Mouse (Mus musculus) monocyte, adult 2 months (primary cell): ENCODE results near the gene Rom1.
"Not testable (repeated sequence)": the region's sequence is repeated elsewhere in the genome, so short reads cannot be mapped to it uniquely, and the experiment has no call there.

ENCODE experiments used
- DNase-seq, 2 experiments: peaks; one replicate each; pipeline ENCODE4 v3.0.0; 2022; ENCODE audit warnings: low spot score in 2 of 2, low read depth in 1 of 2

The Rom1 gene

DNA sequence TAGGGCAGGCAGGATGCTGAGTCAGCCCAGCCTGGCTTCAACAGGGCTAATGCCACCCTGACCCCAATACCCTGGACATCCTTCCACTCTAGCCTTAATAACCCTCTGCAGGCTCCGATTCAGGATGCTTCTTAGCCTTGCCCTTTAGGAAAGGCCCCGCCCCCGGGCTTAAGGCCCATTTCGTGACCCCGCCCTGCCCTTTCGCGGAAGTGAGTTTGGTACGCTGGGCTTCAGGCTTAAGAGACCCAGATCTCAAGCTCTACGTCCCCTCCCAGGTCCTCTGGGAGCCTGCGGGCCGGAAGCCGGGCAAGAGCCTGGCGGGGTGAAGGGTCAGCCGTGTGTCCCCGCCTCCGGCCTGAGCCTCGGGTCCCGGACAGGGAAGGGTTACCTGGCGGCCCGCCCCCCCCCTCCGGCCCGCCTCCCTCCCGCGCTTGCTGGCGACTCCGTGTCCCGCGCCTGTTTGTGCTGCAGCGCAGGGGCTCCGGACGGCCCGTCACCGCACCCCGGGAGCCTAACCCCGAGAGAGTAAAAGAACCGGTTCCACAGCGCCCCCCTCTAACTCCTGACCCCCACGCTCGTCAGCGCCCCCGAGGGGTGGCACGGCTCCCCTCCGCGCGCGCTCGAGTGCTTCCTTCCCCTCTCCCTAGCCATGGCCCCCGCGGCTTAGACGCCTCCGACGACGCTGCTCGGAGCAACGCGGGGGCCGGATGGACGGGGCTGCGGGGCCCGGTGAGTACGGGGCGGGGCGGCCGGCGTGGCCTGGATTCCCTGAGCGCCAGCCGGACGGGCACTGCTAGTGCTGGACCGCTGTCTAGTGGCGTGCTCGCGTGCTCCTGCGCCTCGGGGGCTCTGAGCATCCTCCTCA, at the start of gene Rom1, which contains the start of gene Eml3:
Rom1 (minus strand) TSS at position 133 of the 865 bp plus-strand sequence.
Eml3 (plus strand) TSS at position 329 of the 865 bp plus-strand sequence.
- DNase-seq, result peak; percentile 70 to 81

GRCm38 (mm10) chr19:8976535-8976934, 47.4 kb upstream of the Rom1 start:
- no peak for DNase-seq

GRCm38 (mm10) chr19:8975491-8975890, 46.3 kb upstream of the Rom1 start:
- DNase-seq, result no peak

DNA sequence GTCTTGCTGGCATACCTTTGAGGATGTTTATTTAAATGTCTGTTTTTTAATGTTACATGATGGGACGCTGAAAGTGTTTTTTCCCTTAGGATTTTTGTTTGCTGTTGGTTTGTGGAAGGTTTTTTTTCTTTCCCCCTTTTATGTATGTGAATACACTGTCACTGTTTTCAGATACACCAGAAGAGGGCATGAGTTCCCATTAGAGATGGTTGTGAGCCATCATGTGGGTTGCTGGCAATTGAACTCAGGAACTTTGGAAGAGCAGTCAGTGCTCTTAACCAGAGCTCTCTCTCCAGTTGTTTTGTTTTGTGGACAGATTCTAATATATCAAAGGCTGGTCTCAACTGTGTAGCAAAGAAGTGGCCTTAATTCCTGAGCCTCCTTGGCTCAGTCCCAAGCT, 45.5 kb upstream of the Rom1 start:
- DNase-seq, result no peak

DNA sequence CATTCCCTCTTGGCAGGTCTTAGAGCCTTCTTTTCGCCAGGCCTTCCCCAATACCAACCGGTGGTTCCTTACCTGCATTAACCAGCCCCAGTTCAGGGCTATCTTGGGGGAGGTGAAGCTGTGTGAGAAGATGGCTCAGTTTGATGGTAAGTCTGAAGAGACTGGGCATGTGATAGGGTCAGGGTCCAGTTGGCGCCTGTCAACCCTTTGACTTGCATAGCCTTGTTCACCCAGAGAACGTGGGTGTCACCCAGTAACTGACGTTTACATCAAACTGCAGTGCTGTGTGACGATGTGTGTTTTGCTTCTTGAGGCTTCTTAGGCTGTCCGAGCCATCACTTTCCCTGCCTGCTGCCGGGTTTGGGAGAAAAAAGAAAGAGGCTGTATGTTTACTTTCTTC, 43.3 kb upstream of the Rom1 start:
- DNase-seq, result not testable (repeated sequence)

DNA sequence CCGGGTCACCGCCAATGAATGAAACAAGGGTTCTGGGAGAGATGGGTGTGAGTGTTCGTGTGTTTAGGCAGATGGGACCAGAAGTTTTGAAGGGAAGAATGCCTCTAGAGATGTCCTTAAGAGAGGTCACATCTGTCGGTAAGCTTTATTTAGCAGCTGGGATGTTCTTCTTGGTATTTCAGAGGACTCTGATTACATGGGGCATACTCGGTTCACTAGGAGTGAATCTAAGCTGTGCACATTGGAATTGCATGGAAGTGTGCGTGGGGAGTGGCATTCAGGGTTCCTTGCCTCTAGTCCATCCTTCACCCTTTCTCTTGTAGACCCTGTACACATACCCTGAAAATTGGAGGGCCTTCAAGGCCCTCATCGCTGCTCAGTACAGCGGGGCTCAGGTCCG, 38.7 kb upstream of the Rom1 start:
- DNase-seq, result no peak

GRCm38 (mm10) chr19:8967373-8967743, 38.2 kb upstream of the Rom1 start:
- no peak for DNase-seq

DNA sequence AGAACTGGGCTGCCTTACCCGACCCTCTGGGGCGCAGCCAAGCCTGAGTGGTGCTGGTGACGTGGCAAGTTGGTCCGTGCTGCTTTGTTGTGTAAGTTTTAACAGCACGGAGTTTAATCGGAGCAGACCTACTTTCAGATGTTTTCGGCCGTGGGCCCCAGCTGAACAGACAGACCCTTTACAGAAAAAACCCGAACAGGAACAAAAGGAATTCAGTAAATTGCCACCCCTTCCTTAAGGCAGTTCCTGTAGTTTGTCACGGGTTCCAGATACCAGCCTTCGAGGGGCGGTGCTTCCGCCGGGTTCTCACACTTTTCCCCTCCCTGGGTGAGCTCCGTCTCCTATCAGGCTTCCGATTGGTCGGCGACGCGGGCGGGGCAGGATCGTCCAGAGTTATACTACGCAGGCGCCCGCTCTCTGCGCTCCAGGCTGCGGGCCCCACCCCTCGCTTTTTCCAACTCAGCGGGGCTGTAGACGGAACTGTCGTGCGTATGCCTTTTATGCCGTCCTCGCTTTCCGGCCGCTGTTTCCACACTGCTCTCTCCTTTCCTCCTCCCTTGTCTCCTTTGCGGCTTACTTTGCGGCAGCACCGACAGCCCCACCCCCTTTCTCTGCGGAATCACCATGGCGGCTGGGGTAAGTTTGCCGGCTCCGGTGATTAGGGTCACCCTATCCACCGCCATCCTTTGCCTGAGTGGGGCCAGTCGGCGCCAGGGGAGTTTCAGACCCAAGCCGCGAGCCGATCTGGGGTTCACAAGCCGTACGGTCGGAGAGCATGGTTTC, 37.6 kb upstream of the Rom1 start, which contains the start of gene Eef1g:
Eef1g (plus strand) TSS at position 452 of the 783 bp plus-strand sequence.
- peak; percentile 97 to 99 for DNase-seq

GRCm38 (mm10) chr19:8966198-8966589, 37.0 kb upstream of the Rom1 start:
- no peak for DNase-seq

DNA sequence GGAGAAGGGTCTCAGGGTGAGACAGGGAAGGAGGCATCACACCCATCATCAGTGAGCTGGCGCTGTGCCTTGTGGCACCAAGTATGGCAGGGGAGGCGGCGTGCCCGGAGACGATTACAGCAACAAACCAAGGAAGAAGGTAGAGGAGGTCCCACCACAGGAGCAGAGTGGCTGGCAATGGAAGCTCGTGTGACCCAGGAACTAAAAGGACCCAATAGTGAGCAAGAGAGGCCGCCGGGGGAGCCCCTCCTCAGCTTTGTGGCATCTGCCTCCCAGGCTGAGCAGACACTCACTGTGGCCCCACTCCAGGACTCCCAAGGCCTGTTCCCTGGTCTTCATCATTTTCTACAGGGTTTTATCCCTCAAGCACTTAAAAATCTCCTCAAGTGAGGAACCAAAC, 36.6 kb upstream of the Rom1 start:
- no peak for DNase-seq

DNA sequence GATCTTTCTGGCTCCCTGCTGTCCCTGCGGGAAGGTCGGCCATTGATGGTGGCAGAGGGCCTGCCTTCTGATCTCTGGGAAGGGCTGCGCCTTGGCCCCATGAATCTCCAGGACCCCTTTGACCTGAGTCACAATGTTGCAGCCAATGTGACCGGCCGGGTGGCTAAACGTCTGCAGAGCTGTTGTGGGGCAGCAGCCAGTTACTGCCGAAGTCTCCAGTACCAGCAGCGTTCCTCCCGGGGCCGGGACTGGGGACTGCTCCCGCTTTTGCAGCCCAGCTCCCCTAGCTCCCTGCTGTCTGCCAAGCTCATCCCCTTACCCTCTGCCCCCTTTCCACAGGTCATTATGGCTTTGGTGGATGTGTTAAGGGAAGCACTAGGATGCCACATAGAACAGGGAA, 35.9 kb upstream of the Rom1 start:
- DNase-seq, result no peak

GRCm38 (mm10) chr19:8962256-8962655, 33.1 kb upstream of the Rom1 start:
- no peak for DNase-seq

GRCm38 (mm10) chr19:8954171-8954570, 25.0 kb upstream of the Rom1 start:
- DNase-seq, result no peak

GRCm38 (mm10) chr19:8953135-8954039, 24.2 kb upstream of the Rom1 start, which contains the start of gene Tut1:
TSS of gene Tut1 (plus strand) at chr19:8953847.
- peak; percentile 73 to 88 for DNase-seq

- no peak for DNase-seq
Observed at GRCm38 (mm10) chr19:8952241-8952640, 23.1 kb upstream of the Rom1 start.

DNA sequence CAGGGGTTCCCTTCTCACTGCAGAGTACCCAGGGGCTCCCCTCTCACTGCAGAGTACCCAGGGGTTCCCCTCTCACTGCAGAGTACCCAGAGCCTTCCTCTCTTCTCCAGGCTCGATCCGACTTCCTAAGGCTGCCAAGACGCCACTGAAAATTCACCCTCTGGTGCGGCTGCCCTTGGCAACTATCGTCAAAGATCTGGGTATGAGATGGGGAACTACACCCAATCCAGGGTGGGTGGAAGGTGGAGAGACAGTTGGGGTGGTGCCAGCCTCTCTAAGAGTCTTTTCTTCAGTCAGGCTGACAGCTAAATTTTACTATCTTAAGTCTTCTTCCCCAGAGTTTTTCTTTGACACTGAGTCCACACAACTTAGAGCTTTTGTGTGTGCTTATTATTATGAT, 21.0 kb upstream of the Rom1 start:
- DNase-seq, result no peak

DNA sequence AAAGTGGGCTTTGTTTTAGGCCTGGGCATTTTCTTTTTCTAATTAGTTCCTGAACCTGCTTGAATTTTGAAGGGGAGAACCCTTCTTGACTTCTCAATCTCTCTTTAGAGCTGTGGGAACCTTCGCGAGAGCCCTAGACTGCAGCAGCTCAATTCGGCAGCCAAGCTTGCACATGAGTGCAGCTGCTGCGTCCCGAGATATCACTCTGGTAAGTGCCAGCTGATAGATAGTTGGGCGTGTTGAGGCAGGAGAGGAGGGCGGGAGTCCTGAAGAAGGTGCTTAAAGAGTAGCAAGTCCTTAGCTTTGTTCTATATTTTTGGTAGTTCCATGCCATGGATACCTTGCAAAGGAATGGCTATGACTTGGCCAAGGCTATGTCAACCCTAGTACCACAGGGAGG, 17.8 kb upstream of the Rom1 start:
- no peak for DNase-seq

GRCm38 (mm10) chr19:8945251-8945650, 16.1 kb upstream of the Rom1 start:
- DNase-seq, result no peak

DNA sequence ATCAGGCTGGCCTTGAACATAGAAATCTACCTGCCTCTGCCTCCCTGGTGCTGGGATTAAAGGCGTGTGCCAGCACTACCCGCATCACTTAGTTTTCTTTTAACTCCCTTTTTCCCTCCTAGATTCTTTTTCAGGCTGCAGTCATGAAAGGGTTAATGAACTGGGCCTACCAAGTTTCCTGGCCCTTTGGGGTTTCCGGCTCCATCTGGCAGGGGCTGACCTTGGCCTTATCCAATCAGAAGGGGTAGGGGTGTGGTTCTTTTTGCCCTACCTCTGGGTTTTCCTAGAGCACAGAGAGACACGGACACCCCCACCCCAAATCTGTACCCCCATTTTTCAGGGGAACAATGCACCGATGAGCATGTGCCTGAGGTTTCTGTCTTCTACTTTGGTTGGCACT, 15.6 kb upstream of the Rom1 start:
- no peak for DNase-seq

DNA sequence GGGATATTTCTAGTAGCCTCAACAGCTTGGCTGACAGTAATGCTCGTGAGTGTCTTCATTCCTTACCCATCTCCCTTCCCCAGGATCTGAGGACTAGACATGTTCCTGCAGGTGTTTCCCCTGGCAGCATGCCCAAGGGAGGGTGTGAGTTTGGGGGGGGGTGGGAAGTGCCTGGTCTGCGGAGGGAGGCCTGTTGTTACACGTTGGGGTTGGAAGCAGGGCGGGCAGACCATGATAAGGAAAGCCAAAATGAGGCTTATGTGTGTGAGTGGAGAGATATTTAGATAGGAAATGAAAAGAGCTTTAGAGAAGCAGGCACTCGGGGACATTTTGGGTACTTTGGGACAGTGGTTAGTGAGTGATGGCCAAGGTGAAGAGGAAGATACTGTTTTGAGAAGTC, 14.9 kb upstream of the Rom1 start:
- no peak for DNase-seq

GRCm38 (mm10) chr19:8943047-8943446, 13.9 kb upstream of the Rom1 start:
- DNase-seq, result no peak
